Mouse (Mus musculus) megakaryocyte, embryonic 14.5 days (primary cell): ENCODE data around the gene Gm13290.
"Not testable (repeated sequence)": the region's sequence is repeated elsewhere in the genome, so short reads cannot be mapped to it uniquely, and the experiment has no call there.

Experiments used
- FLI1 ChIP-seq: IDR thresholded peaks from 2 replicates; pipeline ENCODE4 v1.6.1; 2012; ENCODE audit warnings: low read length, inconsistent platforms, mixed read lengths
- GATA1 ChIP-seq: IDR thresholded peaks from 3 replicates; pipeline ENCODE4 v1.6.1; 2012; ENCODE audit warnings: mixed read lengths, low read length, inconsistent platforms, borderline replicate concordance

- not testable (repeated sequence) for TF ChIP-seq GATA1, FLI1
These were observed 17.6 kb downstream of the Gm13290 start, which contains the start of gene Gm13278 for GRCm38 (mm10) chr4:88791250-88791649.
